Mouse (Mus musculus) lung, embryonic 15.5 days (tissue): Measurements from ENCODE around the gene Asic1. TPM values are rescaled to one million over a fixed set of nuclear protein-coding genes. Genes with fewer than 3 reads are reported as not detected.

Experiments
- ATAC-seq: fragments of 200-750 bp; cut with Nextera tagmentation; 2 replicates; pipeline ENCODE4 v1.8.0; 2017; ENCODE audit warnings: moderate number of reproducible peaks, borderline replicate concordance; ENCODE audit not compliant: low FRiP score, low TSS enrichment; ENCODE audit errors: extremely low read depth
- H3K27ac ChIP-seq: fragments of 300-500 bp; sonication (generic); 2 replicates; pipeline ENCODE4 v1.5.1; 2015; ENCODE audit warnings: moderate library complexity, mild to moderate bottlenecking, inconsistent platforms
- H3K27me3 ChIP-seq: fragments of 300-500 bp; sonication (generic); 2 replicates; pipeline ENCODE4 v1.6.1; 2015; ENCODE audit warnings: inconsistent platforms
- H3K36me3 ChIP-seq: fragments of 300-500 bp; sonication (generic); 2 replicates; pipeline ENCODE4 v1.6.1; 2015; ENCODE audit warnings: inconsistent platforms
- H3K4me1 ChIP-seq: fragments of 300-500 bp; sonication (generic); 2 replicates; pipeline ENCODE4 v1.6.1; 2015; ENCODE audit warnings: inconsistent platforms
- H3K4me2 ChIP-seq: fragments of 300-500 bp; sonication (generic); 2 replicates; pipeline ENCODE4 v1.6.1; 2015; ENCODE audit warnings: inconsistent platforms, mild to moderate bottlenecking, moderate library complexity
- H3K4me3 ChIP-seq: fragments of 300-500 bp; sonication (generic); 2 replicates; pipeline ENCODE4 v1.5.1; 2015; ENCODE audit warnings: mild to moderate bottlenecking, inconsistent platforms
- H3K9ac ChIP-seq: fragments of 300-500 bp; sonication (generic); 2 replicates; pipeline ENCODE4 v1.6.1; 2015; ENCODE audit warnings: inconsistent platforms
- H3K9me3 ChIP-seq: fragments of 300-500 bp; sonication (generic); 2 replicates; pipeline ENCODE4 v1.6.1; 2016; ENCODE audit warnings: inconsistent platforms
- WGBS: fragments of 180-500 bp; shearing (Covaris S2); methylation state at CpG from one replicate; pipeline ENCODE4 v1.1.7; 2015; 5-methylcytosine and 5-hydroxymethylcytosine counted together
- polyA plus RNA-seq: library from polyadenylated mRNA; unstranded; fragments of >200 nt; fragmentation: Nextera tagmentation; extraction: Ambion mirVana; gene quantifications from 2 replicates; pipeline ENCODE4 v1.2.1, GENCODE M21; 2015

The Asic1 gene
- polyA plus RNA-seq: 1.4 and 1.8 TPM in 2 replicates

GRCm38 (mm10) chr15:99670154-99670821, at the start of gene Asic1:
Gene Asic1, plus strand, starts transcription at chr15:99670368.
- Histone ChIP-seq H3K9ac (peak within 1 kb of the TSS; percentile 34), H3K27ac (no peak within 1 kb of the TSS)
- peak; percentile 58; the same call in 1 of the 2 replicates for ATAC-seq

GRCm38 (mm10) chr15:99622063-99622462, 48.1 kb upstream of the Asic1 start:
- 80% methylated on average over 11 of the region's 11 CpGs for WGBS
- Histone ChIP-seq H3K4me1 (no peaks in the 10 kb centered on the region), H3K27ac (no peak overlapping the region), H3K27me3 (no peaks in the 10 kb centered on the region), H3K9ac (no peak overlapping the region), H3K4me3 (no peak overlapping the region), H3K9me3 (no peaks in the 10 kb centered on the region), H3K4me2 (no peak overlapping the region), H3K36me3 (peaks cover 67% of the 10 kb centered on the region)
- no peak for ATAC-seq

More at GRCm38 (mm10) chr15:99670154-99670821, at the start of gene Asic1:
- Histone ChIP-seq H3K4me2 (peak within 1 kb of the TSS; percentile 98), H3K4me3 (peak within 1 kb of the TSS; percentile 51), H3K4me1 (peaks cover 13% of the 10 kb centered on the region), H3K9me3 (no peaks in the 10 kb centered on the region), H3K36me3 (no peaks in the 10 kb centered on the region), H3K27me3 (peaks cover 71% of the 10 kb centered on the region)
- 1% methylated on average over 51 of the region's 74 CpGs for WGBS

- no peak for ATAC-seq
- H3K4me1 ChIP-seq: no peaks in the 10 kb centered on the region
- no peak overlapping the region for H3K9ac ChIP-seq
- peaks cover 92% of the 10 kb centered on the region for H3K36me3 ChIP-seq
- H3K9me3 ChIP-seq: no peaks in the 10 kb centered on the region; the same call in 1 of the 2 replicates
- H3K4me2 ChIP-seq: no peak overlapping the region
- no peak overlapping the region for H3K27ac ChIP-seq
- no peaks in the 10 kb centered on the region for H3K27me3 ChIP-seq
- H3K4me3 ChIP-seq: no peak overlapping the region
Measured at GRCm38 (mm10) chr15:99631618-99632017, 38.5 kb upstream of the Asic1 start.

- Histone ChIP-seq H3K9ac (no peak overlapping the region), H3K4me3 (no peak overlapping the region), H3K4me1 (no peaks in the 10 kb centered on the region), H3K4me2 (no peak overlapping the region), H3K36me3 (peaks cover 94% of the 10 kb centered on the region), H3K27me3 (no peaks in the 10 kb centered on the region), H3K9me3 (no peaks in the 10 kb centered on the region; the same call in 1 of the 2 replicates), H3K27ac (no peak overlapping the region)
- no peak for ATAC-seq
- WGBS: 89% methylated on average over 7 of the region's 7 CpGs
Measured at GRCm38 (mm10) chr15:99634702-99635101, 35.5 kb upstream of the Asic1 start.

GRCm38 (mm10) chr15:99637405-99638123, 32.6 kb upstream of the Asic1 start:
- no peak overlapping the region for H3K27ac ChIP-seq
- no peak for ATAC-seq
- no peak overlapping the region for H3K4me2 ChIP-seq
- no peaks in the 10 kb centered on the region for H3K9me3 ChIP-seq
- 89% methylated on average over 12 of the region's 12 CpGs for WGBS
- H3K4me1 ChIP-seq: no peaks in the 10 kb centered on the region
- no peak overlapping the region for H3K4me3 ChIP-seq
- H3K36me3 ChIP-seq: peaks cover 76% of the 10 kb centered on the region
- no peaks in the 10 kb centered on the region for H3K27me3 ChIP-seq
- no peak overlapping the region for H3K9ac ChIP-seq

GRCm38 (mm10) chr15:99638124-99638485, 32.1 kb upstream of the Asic1 start:
- no peaks in the 10 kb centered on the region for H3K4me1 ChIP-seq
- H3K4me2 ChIP-seq: no peak overlapping the region
- no peak for ATAC-seq
- WGBS: 96% methylated on average over 5 of the region's 5 CpGs
- H3K27me3 ChIP-seq: no peaks in the 10 kb centered on the region
- H3K27ac ChIP-seq: no peak overlapping the region
- peaks cover 74% of the 10 kb centered on the region for H3K36me3 ChIP-seq
- no peak overlapping the region for H3K4me3 ChIP-seq
- H3K9ac ChIP-seq: no peak overlapping the region
- no peaks in the 10 kb centered on the region for H3K9me3 ChIP-seq

- H3K9ac ChIP-seq: no peak overlapping the region
- H3K36me3 ChIP-seq: peaks cover 31% of the 10 kb centered on the region
- no peak overlapping the region for H3K4me3 ChIP-seq
- 64% methylated on average over 6 of the region's 6 CpGs for WGBS
- no peaks in the 10 kb centered on the region for H3K27me3 ChIP-seq
- no peak overlapping the region for H3K4me2 ChIP-seq
- H3K4me1 ChIP-seq: peaks cover 24% of the 10 kb centered on the region
- no peak overlapping the region for H3K27ac ChIP-seq
- no peak for ATAC-seq
- H3K9me3 ChIP-seq: no peaks in the 10 kb centered on the region
Measured at GRCm38 (mm10) chr15:99642622-99643021, 27.5 kb upstream of the Asic1 start.

GRCm38 (mm10) chr15:99643832-99644231, 26.3 kb upstream of the Asic1 start:
- no peaks in the 10 kb centered on the region for H3K9me3 ChIP-seq
- WGBS: 80% methylated on average over 10 of the region's 10 CpGs
- ATAC-seq: no peak
- no peak overlapping the region for H3K9ac ChIP-seq
- H3K4me2 ChIP-seq: no peak overlapping the region
- H3K4me3 ChIP-seq: no peak overlapping the region
- no peak overlapping the region for H3K27ac ChIP-seq
- H3K36me3 ChIP-seq: peaks cover 21% of the 10 kb centered on the region
- H3K4me1 ChIP-seq: peaks cover 34% of the 10 kb centered on the region
- H3K27me3 ChIP-seq: no peaks in the 10 kb centered on the region

- Histone ChIP-seq H3K4me1 (peaks cover 44% of the 10 kb centered on the region), H3K9me3 (no peaks in the 10 kb centered on the region), H3K4me3 (no peak overlapping the region), H3K27me3 (no peaks in the 10 kb centered on the region), H3K36me3 (peaks cover 13% of the 10 kb centered on the region; the same call in 1 of the 2 replicates), H3K9ac (no peak overlapping the region), H3K4me2 (no peak overlapping the region), H3K27ac (no peak overlapping the region)
- 53% methylated on average over 7 of the region's 7 CpGs for WGBS
- no peak for ATAC-seq
Measured at GRCm38 (mm10) chr15:99644776-99645175, 25.4 kb upstream of the Asic1 start.

GRCm38 (mm10) chr15:99648326-99648725, 21.8 kb upstream of the Asic1 start:
- no peaks in the 10 kb centered on the region for H3K9me3 ChIP-seq
- no peaks in the 10 kb centered on the region for H3K36me3 ChIP-seq
- H3K9ac ChIP-seq: no peak overlapping the region
- H3K27ac ChIP-seq: no peak overlapping the region
- WGBS: 31% methylated on average over 4 of the region's 4 CpGs
- H3K4me1 ChIP-seq: peaks cover 53% of the 10 kb centered on the region
- peak overlapping the region; percentile 77; the same call in 1 of the 2 replicates for H3K4me2 ChIP-seq
- H3K27me3 ChIP-seq: peaks cover 3% of the 10 kb centered on the region; the same call in 1 of the 2 replicates
- no peak for ATAC-seq
- H3K4me3 ChIP-seq: no peak overlapping the region

GRCm38 (mm10) chr15:99649067-99649761, 21.0 kb upstream of the Asic1 start:
- Histone ChIP-seq H3K4me2 (peak overlapping the region; percentile 77), H3K27me3 (peaks cover 12% of the 10 kb centered on the region; the same call in 1 of the 2 replicates), H3K4me1 (peaks cover 62% of the 10 kb centered on the region), H3K4me3 (peak overlapping the region; percentile 82), H3K27ac (no peak overlapping the region), H3K9me3 (no peaks in the 10 kb centered on the region), H3K36me3 (no peaks in the 10 kb centered on the region), H3K9ac (peak overlapping the region; percentile 16)
- 11% methylated on average over 6 of the region's 6 CpGs for WGBS
- no peak for ATAC-seq

GRCm38 (mm10) chr15:99650304-99650703, 19.9 kb upstream of the Asic1 start:
- Histone ChIP-seq H3K4me1 (peaks cover 55% of the 10 kb centered on the region), H3K9ac (peak overlapping the region; percentile 81)
- WGBS: 28% methylated on average over 2 of the region's 2 CpGs

More at GRCm38 (mm10) chr15:99650304-99650703, 19.9 kb upstream of the Asic1 start:
- peak overlapping the region; percentile 77 for H3K4me2 ChIP-seq
- H3K27ac ChIP-seq: no peak overlapping the region
- ATAC-seq: no peak
- H3K36me3 ChIP-seq: no peaks in the 10 kb centered on the region
- peaks cover 23% of the 10 kb centered on the region for H3K27me3 ChIP-seq
- H3K9me3 ChIP-seq: no peaks in the 10 kb centered on the region
- peak overlapping the region; percentile 82 for H3K4me3 ChIP-seq
